Mouse (Mus musculus) macrophage (primary cell): ENCODE data around the gene Zfhx3. TPM values are rescaled to one million over a fixed set of nuclear protein-coding genes. Genes with fewer than 3 reads are reported as not detected.

Experiments
- H3K27ac ChIP-seq: fragments of 350-480 bp; formaldehyde crosslinking; 2 replicates; pipeline ENCODE4 v1.9.0; 2021
- H3K36me3 ChIP-seq: fragments of 350-480 bp; formaldehyde crosslinking; 2 replicates; pipeline ENCODE4 v1.9.0; 2021; ENCODE audit errors: inconsistent target
- H3K4me3 ChIP-seq: fragments of 350-480 bp; formaldehyde crosslinking; 2 replicates; pipeline ENCODE4 v1.9.0; 2021; ENCODE audit errors: inconsistent target
- H3K79me2 ChIP-seq: fragments of 350-480 bp; formaldehyde crosslinking; 2 replicates; pipeline ENCODE4 v1.9.0; 2021; ENCODE audit errors: inconsistent target
- WGBS: methylation state at CpG from one replicate; pipeline ENCODE4 v1.1.7; 2026; ENCODE audit warnings: inconsistent platforms; ENCODE audit not compliant: missing documents; 5-methylcytosine and 5-hydroxymethylcytosine counted together
- polyA plus RNA-seq: library from polyadenylated mRNA; stranded (reverse); fragments of 250-400 nt; gene quantifications from 3 replicates; pipeline ENCODE4 v1.2.4, GENCODE M21; 2018; ENCODE audit warnings: inconsistent platforms

Zfhx3 gene
- polyA plus RNA-seq, 1 experiment from 2014 or later = 5.3 TPM

DNA sequence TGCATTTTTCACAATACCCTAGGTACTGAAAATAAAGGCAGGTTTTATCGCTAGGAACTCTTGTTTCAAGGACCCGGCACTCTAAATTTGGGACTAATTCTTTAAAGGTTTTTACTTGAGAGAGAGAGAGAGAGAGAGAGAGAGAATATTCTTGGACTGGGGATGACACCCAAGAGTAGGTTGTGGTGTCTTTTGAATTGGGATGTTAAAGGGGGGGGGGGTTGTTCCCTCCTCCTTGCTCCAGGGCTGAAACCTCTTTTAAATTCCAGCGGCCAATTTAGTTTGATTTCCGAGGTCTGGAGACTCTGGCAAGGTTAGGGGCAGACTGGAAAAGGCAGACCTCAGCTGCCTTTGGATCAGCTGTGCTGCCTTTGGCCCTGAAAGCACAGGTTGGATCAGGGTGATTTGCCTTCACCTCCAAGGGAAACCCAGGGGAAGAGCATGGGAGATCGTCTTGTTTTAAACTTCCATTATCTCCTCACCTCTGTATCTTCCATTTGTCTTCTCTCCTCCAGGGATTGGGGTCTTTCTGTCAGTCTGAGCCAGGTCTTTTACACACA is 755.7 kb downstream of the Zfhx3 start:
- Histone ChIP-seq H3K36me3 (no peaks in the 10 kb centered on the region), H3K4me3 (no peak overlapping the region), H3K27ac (no peak overlapping the region), H3K79me2 (no peaks in the 10 kb centered on the region; the same call in 1 of the 2 replicates)
- WGBS = 31% methylated on average over 4 of the region's 5 CpGs

DNA sequence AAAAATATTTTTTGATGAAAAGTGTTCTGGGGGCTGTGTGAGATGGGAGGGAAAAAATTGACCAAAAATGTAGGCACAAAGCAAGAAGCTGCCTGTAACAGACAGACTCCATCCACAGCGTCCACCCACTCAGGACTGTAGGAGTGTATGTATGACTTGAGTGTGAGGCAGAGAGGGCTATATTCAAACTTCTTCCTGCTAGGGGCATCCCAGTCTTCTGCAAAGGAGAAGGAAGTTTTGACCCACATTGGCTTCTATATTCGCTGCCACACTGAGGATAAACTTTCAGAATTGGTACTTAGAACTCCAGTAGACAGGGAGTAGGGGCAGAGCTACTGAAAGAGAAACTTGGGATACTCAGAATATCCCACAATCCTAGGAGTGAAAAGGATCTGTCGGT is 756.6 kb downstream of the Zfhx3 start:
- Histone ChIP-seq H3K79me2 (no peaks in the 10 kb centered on the region; the same call in 1 of the 2 replicates), H3K27ac (no peak overlapping the region), H3K4me3 (no peak overlapping the region), H3K36me3 (no peaks in the 10 kb centered on the region)
- WGBS = 0% methylated on average over 3 of the region's 3 CpGs

DNA sequence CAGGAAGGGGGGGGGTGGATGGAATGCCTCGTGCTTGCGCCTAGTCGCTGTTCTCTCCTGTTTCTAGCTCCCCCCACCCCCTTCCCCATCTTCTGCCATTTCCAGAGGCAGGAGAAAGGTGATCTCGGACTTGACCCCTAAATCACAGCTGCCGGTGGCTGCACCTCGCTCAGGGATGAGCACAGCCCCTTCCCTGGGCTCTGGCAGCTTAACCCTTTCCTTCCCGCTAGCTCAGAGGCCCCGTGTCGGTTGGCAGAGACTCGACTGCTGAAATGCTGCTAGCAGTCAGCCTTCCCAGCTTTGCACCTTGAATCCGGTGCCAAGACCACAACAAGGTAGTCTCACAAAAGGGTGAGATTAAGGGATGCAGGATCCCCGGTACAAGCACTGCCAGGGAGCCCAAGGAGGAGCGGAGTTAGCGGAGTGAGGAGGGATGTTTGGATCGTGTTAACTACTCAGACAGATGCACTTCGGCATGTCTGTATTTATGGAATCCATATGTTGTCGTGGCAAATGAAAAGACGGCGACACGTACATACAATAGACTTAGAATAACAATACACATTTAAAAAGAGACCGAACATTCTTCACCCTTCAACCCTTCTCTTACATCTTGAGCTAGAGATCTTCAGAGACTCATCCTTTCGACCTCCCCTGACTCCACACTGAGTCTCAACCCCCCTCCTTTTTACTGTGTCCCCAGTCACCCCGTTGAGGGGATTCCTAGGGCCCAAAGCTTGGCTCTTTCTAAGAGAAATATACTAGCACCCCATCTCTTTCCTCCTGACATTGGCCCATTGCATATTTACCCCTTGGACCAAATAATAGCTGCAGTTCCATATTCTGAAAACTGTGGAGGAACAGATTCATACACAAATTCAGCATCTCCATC is 757.3 kb downstream of the Zfhx3 start:
- WGBS = 17% methylated on average over 23 of the region's 23 CpGs
- Histone ChIP-seq H3K79me2 (no peaks in the 10 kb centered on the region; the same call in 1 of the 2 replicates), H3K4me3 (no peak overlapping the region), H3K27ac (no peak overlapping the region), H3K36me3 (no peaks in the 10 kb centered on the region)

DNA sequence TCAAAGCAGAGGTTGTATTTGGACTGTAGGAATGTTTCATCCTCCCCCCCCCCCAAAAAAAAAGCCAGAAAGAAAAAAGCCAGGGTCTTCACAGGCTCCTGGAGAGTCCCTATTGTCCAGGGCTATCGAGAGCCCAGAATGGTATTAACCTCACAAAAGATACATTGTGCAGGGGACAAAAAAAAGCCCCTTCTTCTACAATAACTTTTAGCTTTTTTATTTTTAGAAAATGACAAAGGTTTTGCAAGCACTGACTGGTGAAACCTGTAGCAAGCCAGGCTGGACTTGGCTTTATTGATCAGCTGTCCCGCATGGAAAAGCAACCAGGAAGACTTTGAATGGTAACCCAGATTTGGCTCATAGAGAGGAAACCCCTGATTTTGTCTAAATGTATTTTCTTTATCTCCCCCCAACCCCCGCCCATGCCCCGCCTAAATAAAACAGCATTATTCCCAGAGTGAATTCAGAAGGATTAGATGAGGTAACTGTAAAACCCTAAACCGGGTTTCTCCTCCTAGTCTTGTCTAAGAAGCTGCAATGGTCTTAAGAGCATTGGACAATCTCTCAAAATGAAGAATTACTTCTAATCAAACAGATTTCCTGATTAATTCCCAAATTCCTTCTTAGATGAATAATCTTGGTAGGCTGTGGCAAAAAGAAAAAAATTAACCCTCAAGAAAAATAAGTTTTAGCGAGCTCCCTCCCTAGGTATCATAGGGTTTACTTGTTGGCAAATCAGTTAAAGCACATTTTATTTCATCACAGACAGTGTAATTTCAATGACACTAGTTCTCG is 759.1 kb downstream of the Zfhx3 start:
- H3K4me3 ChIP-seq = no peak overlapping the region
- H3K27ac ChIP-seq = no peak overlapping the region
- no peaks in the 10 kb centered on the region for H3K36me3 ChIP-seq
- WGBS = 55% methylated on average over 7 of the region's 7 CpGs
- H3K79me2 ChIP-seq = no peaks in the 10 kb centered on the region; the same call in 1 of the 2 replicates

DNA sequence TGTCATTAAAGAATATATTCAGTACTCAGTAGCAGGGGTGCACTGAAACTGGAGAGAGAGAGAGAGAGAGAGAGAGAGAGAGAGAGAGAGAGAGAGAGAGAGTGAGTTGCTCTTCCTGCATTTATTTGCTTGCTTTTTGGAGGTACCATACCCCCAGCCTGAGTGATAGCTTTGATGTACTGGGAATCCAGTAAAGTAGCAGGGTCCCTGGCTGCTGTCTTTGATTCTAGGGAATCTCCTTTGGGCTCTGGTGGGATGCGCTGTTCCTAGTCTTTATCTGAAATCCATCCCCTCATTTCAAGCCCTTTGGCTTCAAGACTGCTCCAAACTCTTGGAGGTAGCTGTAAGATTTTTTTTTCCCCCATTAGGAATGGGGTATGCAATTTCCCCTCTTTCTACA is 759.8 kb downstream of the Zfhx3 start:
- 78% methylated on average over 1 of the region's 1 CpGs for WGBS
- no peak overlapping the region for H3K27ac ChIP-seq
- H3K36me3 ChIP-seq = no peaks in the 10 kb centered on the region
- no peak overlapping the region for H3K4me3 ChIP-seq
- no peaks in the 10 kb centered on the region; the same call in 1 of the 2 replicates for H3K79me2 ChIP-seq

DNA sequence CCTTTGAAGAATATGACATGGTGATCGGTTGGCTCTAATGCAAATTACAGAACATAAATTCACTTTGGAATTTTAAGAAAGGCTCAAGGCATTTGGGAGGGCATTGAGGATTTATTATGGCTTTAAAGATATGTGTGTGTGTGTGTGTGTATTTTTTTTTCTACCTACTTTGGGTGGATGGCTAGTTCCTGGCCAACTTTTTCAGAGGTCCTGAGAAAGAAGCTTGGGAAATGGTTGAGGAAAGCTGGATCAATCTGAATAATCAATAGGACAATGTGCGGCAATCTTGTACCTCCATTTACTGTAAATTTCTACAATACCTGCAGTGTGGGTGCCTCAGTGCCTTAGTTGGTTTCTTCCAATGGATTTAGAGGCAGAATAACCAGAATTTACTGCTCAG is 763.3 kb downstream of the Zfhx3 start:
- no peak overlapping the region for H3K4me3 ChIP-seq
- WGBS = 86% methylated on average over 2 of the region's 2 CpGs
- H3K27ac ChIP-seq = no peak overlapping the region
- H3K79me2 ChIP-seq = peaks cover 20% of the 10 kb centered on the region; the same call in 1 of the 2 replicates
- no peaks in the 10 kb centered on the region for H3K36me3 ChIP-seq

DNA sequence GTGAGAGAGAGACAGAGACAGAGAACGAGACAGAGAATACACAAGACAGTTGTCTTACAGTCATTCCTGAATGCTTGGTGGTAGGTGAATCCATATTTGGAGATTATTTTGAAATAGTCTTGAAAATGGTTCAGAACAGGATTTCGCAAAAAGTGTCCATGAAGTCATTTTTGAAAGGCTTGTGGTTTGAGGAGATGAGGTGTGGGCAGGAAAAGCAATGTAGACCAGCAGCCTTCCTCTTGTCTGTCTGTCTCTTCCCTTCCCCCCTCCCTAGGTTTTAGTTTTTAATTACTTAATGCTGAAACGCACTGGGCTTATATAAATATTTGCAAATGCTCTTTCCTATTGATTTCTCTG is 764.0 kb downstream of the Zfhx3 start:
- no peak overlapping the region for H3K4me3 ChIP-seq
- H3K79me2 ChIP-seq = peaks cover 22% of the 10 kb centered on the region; the same call in 1 of the 2 replicates
- no peak overlapping the region for H3K27ac ChIP-seq
- WGBS = 14% methylated on average over 3 of the region's 3 CpGs
- H3K36me3 ChIP-seq = no peaks in the 10 kb centered on the region

DNA sequence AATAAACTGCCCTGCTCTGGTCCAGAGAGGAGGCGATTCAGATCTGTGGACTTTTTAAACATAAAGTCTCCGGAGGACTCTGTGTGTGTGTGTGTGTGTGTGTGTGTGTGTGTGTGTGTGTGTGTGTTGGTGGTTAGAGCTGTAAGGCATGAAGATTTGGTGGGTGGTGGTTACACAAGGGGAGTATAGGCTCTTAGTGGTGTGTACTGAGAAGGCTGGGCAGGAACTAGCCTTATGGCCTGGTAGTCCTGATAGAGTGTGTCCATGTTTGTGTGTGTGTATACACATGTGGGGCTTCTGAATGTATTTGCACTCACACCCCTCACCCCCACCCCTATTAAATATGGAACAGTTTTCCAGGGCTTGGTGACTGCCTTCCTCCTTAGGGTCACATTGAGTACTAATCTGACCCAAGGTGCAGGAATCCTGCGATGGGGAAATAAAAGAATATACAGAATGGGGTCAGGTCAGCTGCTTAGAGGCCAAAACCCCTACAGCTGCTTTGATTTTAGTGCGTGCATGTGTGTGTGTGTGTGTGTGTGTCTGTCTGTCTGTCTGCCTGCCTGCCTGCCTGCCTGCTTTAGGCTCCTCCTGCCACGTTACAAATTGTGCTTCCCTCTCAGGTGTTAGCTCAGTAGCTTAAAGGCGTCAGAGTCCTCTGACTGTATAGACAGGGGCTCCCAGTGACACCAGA is 764.6 kb downstream of the Zfhx3 start:
- no peak overlapping the region for H3K27ac ChIP-seq
- H3K4me3 ChIP-seq = no peak overlapping the region
- no peaks in the 10 kb centered on the region for H3K36me3 ChIP-seq
- H3K79me2 ChIP-seq = peaks cover 28% of the 10 kb centered on the region; the same call in 1 of the 2 replicates
- WGBS = 63% methylated on average over 6 of the region's 6 CpGs

DNA sequence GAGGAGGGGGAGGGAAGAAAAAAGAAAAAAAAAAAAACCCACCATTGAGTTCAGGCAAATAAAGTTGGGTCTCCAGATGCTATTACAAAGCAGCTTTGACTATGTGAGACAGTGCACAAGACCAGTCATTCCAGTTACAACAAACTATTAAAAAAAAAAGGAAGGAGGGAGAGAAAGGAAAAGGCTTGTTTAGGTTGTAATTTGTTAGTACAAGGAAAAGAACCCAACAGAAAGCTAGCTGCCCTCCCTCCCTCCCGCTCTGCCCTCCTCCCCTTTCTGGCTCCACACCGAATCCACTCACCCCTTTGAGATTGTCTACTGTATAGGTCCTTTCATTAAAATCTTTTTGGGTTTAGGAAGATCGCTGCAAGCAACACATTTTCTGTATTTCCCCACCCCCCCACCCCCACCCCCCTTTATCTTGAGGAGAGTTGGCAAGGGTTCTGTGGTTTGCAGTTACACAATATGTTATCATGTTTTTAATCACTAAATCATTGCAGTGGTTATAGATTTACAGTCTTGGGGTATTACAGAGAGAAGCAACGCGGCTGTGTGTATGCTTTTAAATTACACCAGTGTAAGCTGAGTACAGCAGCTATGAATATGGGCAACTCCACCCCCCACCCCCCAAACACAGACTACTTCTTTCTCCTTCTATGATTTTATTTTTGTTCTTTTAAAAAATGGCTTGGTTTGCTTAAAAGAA is 765.3 kb downstream of the Zfhx3 start:
- peaks cover 35% of the 10 kb centered on the region; the same call in 1 of the 2 replicates for H3K79me2 ChIP-seq
- no peak overlapping the region for H3K27ac ChIP-seq
- H3K36me3 ChIP-seq = no peaks in the 10 kb centered on the region
- WGBS = 20% methylated on average over 5 of the region's 5 CpGs
- H3K4me3 ChIP-seq = no peak overlapping the region

DNA sequence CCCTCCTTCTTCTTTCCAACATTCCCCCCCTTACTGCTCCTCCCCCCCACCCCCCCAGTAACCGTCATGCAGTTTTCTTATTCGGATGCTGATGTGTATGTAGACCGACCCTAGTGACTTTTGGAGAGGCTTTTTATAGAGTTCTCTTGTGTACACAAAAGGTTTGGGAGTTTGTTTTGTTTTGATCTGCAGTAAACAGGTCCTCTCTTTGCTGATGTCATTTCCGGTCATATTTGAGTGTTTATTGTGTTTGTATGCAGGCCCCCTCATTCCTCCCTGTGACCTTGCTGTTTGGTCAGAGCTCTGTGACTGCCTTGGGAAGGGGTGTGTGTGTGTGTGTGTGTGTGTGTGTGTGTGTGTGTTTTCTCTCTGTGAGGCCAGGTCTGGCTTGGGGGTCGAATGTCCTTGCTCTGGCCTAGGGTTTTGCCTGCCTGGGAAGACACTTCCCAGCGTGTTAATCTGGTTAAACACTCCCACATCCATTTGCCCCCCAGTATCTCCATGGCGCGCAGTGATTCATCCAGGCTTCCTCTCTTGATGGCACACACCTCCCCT is 766.5 kb downstream of the Zfhx3 start:
- Histone ChIP-seq H3K4me3 (no peak overlapping the region), H3K79me2 (peaks cover 43% of the 10 kb centered on the region; the same call in 1 of the 2 replicates), H3K36me3 (no peaks in the 10 kb centered on the region), H3K27ac (no peak overlapping the region)
- 87% methylated on average over 7 of the region's 8 CpGs for WGBS

DNA sequence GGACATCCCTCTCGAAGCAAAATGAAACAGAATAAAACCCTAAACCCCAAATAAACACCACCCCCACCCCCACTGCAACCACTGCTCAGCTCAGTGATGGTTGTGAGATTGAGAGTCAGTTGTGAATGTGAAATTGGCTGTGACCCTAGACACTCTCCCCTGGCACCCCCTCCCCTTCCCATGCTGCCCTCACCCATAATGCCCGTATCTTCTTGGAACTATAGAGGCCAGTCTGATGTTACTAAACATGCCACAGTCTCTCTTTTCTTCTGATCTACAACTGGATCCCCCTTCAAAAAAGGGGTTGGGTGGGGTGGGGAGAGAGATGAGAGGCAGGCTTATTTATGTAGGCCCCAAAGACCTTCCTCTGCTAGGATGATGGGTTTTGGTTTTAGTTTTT is 767.0 kb downstream of the Zfhx3 start:
- no peak overlapping the region for H3K4me3 ChIP-seq
- no peak overlapping the region for H3K27ac ChIP-seq
- peaks cover 43% of the 10 kb centered on the region; the same call in 1 of the 2 replicates for H3K79me2 ChIP-seq
- H3K36me3 ChIP-seq = no peaks in the 10 kb centered on the region
- 83% methylated on average over 2 of the region's 2 CpGs for WGBS

DNA sequence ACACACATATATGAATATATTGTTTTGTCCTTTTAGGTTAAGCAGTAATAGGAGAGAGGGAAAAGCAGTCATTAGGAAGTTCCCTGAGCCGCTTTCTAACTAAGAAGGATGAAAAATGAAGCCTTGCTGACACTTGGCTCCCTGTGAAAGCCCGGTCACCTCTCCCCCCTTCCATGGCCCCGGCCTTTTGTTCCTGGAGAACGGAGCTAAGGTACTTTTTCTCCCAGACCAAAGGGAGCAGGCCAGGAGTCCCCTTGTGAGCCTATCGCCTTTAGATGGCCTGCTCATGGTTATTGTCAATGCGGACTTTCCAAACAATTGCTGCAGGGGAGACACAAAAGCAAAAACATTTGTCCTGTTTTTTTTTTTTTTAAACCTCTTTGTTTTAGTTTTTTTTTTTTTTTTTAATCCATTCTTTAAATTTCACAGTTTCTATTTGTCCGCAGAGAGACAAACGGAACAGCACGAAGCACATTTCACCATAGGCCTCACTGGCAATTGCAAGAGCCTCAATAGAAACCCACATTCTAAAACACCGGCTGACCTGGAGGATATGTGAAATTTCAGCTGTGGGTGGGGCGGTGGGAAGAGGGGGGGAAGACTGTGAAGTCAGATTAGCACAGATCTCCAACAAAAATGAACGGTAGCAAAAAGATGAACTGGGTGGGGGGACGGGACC is 767.6 kb downstream of the Zfhx3 start:
- H3K27ac ChIP-seq = no peak overlapping the region
- 84% methylated on average over 13 of the region's 13 CpGs for WGBS
- H3K4me3 ChIP-seq = no peak overlapping the region
- H3K79me2 ChIP-seq = peaks cover 43% of the 10 kb centered on the region; the same call in 1 of the 2 replicates
- no peaks in the 10 kb centered on the region for H3K36me3 ChIP-seq
